Mouse (Mus musculus) induced T-regulatory cell, adult 2 months (primary cell): Measurements from ENCODE around the gene Itpkb.
A peak's percentile ranks its signal among the peaks of the same experiment; 100 is the strongest.

Experiments
- DNase-seq: peaks from one replicate; pipeline ENCODE4 v3.0.0-alpha.2; 2012; ENCODE audit warnings: low read depth

The Itpkb gene

DNA sequence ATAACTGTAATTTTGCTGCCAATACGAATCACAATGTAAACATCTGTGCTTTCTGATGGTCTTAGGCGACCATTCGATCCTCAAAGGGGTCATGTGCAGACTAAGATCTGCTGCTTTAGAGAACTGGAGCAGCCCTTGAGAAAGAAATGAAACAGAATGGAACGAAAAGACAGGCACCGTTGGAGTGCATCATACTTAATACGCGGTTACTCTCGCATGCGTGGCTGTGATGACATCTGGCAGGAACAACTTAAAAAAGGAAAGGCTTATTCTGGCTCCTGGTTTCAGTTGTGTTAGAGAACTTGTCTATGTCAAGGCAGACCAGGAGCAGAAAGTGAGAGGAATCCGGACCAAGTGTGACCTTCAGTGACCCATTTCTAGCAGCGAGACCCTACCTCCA lies 15.6 kb upstream of the Itpkb start:
- DNase-seq = peak; percentile 58

DNA sequence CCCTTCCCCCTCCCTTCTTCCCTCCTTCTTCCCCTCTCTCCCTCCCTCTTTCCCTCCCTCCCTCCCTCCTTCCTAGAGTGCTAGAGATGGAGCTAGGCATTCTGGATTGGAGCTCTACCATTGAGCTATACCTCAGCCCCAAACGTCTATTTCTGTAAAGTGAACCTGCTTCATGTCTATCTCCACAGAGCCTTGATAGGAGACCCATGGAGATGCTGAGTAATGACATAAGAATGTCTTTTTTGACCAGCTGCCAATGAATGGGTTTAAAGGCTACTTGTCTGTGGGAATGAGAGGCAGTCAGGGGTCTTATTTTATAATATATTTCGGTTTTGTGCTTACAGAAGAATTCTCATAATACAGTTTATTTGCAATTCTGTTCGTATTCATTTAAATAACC lies 15.2 kb upstream of the Itpkb start:
- DNase-seq = no peak

DNA sequence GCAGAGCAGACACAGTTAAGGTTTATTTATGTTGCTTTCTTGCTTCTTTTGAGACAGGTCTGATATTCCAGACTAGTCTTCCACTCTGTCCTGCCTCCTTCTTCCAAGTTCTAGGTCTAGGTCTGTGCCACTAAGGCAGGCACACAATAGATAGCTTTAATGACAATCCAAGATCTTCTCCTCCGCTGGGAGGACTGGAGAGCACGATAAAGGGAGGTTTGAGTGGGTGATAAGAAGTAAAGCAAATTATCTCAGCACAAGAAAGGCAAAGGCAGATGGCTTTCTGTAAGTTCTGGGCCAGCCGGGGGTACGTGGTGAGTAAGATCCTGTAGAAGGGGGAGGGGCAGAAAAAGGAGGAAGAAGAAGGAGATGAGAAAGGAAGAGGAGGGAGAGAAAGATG lies 12.8 kb upstream of the Itpkb start:
- DNase-seq = no peak

DNA sequence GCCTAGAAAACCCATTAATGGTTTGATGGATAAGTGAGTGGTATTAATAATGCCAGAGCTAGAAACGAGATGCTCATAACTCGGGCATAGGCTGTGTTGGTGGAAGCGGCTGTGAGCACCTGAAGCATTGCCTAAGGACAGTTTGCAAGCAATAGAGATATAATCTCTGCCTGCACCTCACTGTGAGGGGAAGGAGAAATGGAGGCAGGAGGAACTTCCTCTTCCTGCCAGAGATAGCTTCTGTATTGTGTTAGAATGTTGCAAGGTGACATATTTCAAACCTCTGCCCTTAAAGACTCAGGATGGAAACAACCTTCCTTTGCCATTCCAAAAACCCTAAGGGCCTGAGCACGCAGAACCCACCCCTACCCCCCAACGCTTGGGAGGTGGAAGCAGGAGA lies 11.9 kb upstream of the Itpkb start:
- DNase-seq = peak; percentile 42

DNA sequence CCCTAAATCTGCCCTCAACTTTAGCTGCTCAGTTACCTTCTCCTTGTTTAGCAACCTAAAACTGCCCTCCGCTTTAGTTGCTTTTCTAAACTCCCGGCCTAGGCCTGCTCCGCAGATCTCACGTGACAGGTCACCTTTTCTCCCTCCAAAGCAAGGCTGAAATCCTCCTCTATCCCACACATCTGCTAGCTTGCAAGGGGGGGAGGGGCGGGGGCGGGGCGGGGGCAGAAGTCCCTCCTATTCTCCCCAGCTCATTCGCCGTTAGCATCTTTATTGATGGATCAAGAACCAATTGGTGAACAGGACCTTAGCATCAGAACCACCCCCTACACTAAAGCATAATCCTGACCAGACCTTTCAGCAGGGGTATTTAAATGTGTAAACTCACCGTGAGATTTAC lies 10.4 kb upstream of the Itpkb start:
- no peak for DNase-seq

DNA sequence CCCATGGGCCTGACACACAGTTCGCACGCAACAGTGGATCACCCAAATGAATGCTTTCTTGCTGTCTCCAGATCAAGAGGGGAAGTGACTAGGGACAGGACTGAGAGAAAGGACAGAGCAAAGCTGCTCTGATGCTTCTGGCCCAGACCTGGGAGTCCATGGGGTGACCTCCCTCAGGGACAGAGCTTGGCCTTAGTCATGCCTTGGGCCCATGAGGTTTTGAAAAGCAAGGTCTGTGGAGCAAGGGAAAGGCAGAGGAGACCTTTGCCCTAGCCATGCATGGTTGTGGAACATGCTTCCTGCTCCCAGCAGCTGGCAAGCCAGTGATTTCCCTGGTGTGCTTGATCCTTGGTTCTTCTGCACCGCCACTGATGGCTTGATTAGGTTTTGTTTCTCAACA lies 7.4 kb upstream of the Itpkb start:
- DNase-seq = no peak

DNA sequence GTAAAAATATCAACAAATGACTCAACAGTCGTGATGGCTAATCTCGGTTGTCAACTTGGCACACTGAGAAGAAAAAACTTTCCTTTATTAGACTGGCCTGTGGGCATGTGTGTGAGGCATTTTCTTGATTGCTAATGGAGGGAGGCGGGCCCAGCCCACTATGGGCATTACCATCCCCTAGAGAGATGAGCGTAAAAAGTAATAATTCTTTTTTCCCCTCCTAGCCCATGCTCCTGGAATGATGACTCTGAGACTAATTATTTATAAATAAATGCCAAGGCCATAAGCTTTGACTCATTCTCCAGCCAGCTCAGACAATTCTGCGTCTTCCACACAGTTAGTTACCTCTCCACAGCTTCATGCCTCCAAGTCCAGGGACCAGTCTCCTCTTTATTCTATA lies 6.8 kb upstream of the Itpkb start:
- DNase-seq = no peak

DNA sequence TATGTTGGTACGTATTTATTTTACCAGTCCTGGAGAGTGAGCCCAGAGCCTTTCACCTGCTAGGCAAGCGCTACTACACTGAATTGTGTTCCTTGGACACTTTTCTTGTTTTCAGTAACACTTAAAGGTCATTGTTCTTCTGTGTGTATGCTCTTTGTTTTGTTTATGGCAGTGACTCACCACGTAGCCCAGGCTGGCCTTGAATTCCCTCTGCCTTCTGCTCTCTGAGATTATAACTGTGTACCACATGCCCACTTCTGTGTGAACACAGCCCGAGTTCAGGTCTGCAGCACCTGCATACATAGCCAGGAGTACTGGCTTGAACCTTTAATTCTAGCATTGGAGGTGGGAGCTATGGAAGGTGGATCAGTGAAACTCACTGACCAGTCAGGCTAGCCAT lies 6.0 kb upstream of the Itpkb start:
- no peak for DNase-seq

DNA sequence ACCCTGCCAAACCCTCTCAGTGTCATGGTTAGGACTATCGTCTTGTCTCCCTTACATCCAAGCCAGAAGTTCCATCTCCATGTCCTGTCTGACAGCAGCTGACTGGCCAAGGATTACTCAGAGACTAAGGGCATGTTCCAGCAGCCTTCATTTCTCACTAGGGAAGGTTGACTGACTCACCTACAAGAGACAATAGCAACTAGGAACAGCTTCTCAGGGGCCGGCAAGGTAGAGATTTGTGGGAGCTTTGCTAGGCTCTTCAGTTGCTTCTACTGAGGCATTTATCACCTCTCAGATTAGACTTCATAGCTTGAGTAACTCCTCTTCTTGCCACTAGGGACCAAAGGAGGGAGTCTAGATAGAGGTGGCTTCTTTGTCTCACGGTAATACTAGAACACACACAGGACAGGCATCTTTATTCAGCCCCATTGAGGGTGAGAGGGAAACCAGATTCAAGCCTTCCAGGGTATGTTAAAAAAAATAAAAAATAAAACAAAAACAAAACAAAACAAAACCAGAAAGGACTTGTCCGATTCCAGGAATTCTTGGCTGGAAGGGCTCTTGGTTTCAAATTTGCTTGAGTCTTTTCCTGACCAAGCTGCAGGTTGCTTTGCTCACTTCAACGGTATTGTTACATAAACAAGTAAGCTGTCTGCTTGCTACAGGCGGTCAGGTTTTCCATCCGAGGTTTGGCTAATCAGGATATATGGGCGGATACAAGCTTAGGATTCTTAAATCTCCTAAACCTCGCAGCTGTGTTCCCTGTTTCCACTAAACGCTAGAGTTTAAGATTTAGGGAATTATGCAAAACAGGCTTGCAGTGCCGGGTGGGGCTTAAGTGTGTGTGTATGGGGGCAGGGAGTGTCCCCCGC lies 1.3 kb upstream of the Itpkb start:
- DNase-seq = peak; percentile 79

DNA sequence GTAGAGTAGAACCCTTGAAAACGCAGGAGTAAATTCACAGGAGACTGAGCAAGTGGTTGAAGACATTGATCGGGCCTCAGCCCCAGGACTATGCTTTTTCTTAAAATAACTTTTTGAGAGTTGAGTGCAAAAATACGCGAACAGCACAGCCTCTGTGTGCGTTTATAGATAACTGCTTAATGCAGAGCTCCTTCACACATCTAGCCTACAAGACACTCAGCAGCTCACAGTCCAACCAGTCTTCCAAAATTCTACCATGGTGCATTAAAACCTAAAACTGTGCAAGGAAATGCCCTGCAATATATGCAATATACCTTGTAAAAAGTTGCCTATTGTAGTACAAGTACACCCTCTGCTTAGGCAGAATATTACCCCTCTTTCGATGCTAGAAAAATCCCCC lies 579 bp upstream of the Itpkb start:
- DNase-seq = no peak

DNA sequence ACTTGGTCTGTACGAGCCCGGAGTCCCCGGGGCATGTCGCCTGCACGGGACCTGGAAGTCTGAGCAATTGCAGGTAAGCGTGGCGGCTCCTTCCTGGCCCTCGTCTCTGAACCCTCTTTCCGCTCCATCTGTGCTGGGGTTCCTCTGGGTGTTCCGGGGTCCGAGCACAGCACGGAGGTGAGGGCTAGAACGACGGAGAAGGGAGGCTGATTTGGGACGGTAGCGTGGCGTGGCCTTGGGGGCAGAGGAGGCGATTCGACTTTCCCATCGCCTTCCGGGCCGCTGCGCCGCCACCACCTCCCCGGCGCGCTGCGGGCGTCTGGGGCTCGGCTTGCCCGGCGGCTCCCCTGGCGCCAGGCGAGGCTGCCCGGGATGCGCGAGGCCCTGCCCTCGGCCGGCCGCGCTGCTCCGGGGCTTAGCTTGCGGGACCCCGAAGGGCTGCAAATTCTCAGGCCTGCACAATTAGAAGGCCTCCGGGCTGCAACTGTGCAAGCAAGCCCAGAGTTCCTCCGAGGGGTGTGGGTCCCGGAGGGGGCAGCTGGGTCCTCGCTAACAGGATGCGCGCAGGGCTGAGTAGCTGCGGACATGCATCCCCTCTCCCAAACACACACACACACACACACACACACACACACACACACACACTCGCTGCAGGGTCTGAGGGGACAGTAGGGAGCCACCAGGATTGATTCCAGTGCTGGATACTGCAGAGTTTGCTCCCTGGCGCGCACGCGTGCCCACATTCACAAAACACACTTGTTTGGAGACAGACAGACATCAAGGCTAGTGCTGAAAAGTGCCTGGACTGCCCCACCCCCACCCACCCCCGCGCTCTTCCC lies 641 bp downstream of the Itpkb start:
- DNase-seq = peak; percentile 66

DNA sequence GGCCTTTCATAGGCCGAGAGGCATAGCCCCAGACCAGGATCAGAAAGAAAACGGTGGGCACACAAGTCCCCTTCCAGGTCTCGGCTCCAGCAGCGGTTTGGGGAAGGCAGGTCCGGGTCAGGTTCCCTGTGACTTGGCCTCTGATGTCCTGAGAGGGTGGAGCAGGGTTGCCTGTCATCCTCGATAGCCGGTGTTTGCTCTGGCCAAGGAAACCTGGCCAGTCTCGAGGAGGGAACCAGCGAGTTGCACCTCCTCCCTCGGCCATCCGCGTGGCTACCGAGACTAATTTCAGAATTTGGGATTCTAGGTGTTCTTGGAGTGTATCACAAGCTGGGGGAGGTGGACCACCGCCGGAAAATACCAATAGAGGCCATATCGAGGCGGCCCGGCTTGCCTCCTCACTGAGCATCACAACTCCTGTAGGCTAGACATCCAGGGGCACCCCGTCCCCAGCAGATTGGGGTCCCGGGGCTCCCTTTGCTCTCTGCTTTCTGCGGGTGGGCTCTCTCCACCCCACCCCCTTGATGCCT lies 1.3 kb downstream of the Itpkb start:
- DNase-seq = peak; percentile 66

DNA sequence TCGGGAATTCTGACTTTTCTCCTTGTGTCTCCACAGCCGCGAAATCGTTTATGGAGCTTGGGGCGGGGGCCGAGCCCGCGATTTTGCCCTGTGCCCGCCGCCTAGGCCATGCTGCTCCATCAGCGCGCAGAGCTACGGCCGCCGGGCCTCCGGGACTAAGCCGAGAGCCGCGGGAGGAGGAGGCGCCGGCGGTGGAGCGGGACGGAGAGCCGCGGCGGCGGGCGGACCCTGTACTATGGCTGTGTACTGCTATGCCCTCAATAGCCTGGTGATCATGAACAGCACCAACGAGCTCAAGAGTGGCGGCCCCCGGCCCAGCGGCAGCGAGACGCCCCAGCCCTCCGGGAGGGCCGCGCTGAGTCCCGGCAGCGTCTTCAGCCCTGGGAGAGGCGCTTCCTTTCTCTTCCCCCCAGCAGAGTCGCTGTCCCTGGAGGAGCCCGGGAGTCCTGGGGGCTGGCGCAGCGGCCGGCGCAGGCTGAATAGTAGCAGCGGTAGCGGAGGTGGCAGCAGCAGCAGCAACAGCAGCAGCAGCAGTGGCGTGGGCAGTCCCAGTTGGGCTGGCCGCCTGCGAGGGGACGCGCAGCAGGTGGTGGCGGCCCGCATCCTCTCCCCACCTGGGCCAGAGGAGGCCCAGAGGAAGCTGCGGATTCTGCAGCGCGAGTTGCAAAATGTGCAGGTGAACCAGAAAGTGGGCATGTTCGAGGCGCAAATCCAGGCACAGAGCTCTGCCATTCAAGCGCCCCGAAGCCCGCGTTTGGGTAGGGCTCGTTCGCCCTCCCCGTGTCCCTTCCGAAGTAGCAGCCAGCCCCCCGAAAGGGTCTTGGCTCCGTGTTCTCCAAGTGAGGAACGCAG lies 2.0 kb downstream of the Itpkb start:
- peak; percentile 69 for DNase-seq

DNA sequence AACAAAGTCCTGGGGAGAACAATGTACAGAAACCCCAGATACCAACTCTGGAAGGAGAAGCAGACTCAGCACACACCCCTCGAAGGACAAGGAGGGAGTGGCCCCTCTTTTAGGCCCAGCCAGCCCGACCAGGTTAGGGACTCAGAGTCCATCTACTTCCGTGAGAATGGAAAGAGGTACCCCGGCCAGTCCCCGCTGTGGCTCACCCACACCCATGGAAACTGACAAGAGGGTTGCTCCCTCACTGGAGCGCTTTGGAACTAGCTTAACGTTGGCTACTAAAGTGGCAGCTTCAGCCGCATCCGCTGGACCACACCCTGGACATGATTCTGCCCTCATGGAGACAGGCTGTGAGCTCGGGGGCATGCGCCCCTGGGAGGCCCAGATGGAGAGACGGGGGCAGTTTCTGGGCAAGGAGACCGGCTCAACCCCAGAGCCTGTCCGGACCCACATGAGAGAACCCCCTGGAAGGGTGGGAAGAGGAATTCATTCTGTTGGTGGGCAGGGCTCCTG lies 2.7 kb downstream of the Itpkb start:
- DNase-seq = peak; percentile 53

DNA sequence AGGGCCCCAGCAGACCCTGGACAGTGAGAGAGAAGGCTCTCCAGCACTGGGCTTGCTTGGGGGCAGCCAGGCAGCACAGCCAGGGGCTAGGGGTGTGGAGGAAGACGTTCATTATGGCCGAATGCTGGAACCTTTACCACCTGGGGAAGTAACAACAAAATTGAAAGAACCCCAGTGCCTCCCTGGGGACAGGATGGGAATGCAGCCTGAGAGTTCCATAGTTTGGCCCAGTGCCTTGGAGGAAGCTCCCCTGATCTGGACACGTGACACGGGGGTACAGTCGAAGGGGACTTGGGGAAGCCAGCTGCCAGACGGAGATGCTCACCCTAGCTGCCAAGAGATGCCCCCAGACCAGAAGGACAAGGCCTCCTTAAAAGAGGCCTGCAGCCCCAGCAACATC lies 3.3 kb downstream of the Itpkb start:
- DNase-seq = peak; percentile 48

DNA sequence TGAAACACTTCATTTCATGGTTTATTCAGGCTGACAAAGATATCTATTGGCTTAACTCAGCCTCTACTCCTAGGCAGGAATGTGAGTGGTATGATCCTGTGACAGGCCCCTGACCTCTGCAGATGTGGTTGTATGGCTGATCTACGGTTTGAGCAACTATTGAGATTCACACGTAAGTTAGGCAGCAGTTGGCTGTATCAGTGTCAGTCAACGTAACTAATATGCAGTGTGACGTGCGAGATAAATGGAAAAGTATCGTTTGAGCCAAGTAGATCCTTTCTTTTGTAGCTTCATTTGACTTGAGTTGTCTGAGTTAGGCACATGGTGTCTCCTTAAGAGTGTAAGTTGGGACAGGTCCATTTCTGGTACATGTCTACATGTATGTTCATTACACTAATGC lies 4.3 kb downstream of the Itpkb start:
- peak; percentile 75 for DNase-seq

DNA sequence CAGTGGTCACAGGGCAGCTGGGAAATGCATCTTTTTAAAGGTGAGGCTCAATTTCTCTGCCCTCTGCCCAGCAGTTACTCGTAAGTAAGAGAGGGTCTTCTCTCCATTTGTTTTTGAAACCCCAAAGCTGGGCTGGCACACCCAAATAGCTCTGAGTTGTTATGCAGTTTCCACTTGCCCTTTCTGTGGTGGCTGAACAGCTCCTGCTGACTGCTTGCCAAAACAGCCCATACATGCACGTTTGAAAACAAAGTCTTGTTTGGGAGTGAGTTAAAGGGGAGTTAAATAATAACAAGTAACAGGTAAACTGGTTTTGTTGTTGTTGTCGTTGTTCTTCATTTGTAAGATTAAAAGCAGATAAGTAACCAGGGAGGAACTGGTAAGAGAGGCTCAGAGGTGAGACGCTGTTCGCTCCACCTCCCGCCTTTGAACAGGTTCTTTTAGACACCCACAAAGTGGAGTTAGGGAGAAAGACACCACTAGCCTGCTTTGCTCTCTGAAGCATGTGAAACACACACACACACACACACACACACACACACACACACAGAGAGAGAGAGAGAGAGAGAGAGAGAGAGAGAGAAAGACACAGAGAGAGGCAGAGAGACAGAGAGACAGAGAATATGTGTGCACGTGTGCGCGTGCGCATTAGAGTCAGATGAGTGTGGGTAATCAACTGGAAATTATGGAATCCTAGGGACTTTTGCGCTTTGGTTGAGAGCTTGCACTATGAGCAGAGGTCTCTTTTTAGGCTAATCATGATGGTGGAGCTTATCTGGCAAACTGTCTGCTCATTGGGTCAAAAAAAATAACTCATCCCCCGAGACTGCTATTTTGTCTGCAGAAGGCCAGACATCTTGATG lies 5.5 kb downstream of the Itpkb start:
- DNase-seq = peak; percentile 86

DNA sequence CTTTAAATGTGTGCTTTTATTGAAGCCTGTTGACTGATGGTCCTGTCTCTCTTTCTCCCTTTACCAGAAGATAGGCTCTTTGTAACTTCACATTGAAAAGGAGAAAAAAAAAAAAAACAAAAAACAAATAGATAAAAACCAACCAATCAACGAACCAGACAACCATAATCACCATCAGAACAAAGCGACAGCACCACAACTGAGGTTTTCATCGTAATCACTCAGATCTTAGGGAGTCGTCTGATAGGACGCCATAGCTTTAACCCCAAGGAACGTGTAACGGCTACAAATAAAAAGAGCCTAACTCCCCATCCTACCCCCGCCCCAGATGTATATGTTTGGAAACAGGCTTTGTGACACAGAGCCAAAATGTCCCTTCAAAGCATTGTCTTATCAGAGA lies 8.1 kb downstream of the Itpkb start:
- peak; percentile 65 for DNase-seq

DNA sequence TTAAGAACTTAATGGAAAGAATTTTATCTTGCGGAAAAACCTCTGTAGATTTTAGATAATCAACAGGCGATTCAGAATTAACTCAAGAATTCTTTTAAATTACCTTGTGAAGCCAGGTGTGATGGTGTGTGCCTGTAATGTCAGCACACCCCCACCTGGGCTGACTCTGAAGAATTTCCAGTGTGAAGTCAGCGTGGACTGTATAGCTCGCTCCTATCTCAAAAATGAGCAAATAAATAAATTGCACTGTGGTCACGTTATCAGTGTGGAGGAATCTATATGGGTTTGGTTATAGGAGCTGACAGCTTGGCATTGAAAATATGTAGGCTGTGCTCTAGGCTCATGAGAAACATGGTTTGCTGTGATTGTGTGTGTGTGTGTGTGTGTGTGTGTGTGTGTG lies 8.9 kb downstream of the Itpkb start:
- DNase-seq = peak; percentile 61

DNA sequence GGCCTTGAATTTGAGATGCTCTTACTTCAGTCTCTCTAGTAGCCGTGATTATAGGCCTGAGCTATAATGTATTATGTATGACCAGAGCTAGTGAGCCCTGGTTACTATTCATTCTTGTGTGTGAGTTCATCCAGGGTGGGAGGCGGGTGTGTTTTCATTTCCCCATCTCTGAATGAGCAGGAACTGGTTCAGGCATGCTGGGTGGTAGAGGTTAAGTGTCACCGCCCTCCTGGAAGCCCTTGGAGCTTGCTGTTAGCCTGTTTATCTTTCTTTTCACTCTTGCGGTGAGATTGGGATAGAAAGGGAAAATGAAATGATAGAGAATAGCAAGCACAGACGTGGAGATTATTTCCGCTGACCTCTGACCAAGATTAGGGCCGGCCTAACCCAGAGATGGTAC lies 12.7 kb downstream of the Itpkb start:
- DNase-seq = peak; percentile 27
